Mouse (Mus musculus): ENCODE results near the gene Slc26a11. TPM values are rescaled to one million over a fixed set of nuclear protein-coding genes. Genes with fewer than 3 reads are reported as not detected.
A peak's percentile ranks its signal among the peaks of the same experiment; 100 is the strongest.

Gene Slc26a11
- polyA plus RNA-seq, 1 experiment = 9.6 TPM

DNA sequence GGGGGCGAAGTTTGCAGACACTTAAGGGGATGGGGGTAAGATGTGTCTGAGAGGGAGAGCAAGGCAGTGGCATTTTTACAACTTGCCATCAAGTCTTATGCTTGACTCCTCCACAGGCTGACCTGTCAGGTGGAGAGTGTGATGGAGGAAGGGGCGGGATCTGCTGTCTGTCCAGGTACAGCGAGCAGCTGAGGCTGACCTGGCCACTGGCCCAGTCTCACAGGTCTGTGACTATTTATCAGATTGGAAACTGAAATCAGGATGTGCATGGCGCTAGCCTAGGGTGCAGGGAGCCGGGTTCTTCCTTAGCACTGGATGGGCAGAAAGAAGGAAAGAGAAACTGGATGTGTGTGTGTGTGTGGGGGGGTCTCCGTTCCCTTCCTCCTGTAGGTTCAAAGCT is 38.9 kb downstream of the Slc26a11 start:
- Histone ChIP-seq H3K4me3 (ENCODE audit: insufficient read depth, low read length) (no peak overlapping the region), H3K27ac (ENCODE audit: insufficient read depth, low read length) (no peak overlapping the region), H3K4me1 (ENCODE audit: control insufficient read depth, insufficient read depth, low read length) (no peaks in the 10 kb centered on the region)
- TF ChIP-seq POLR2A (IDR thresholded peaks at IDR 0.05; ENCODE audit: extremely low read depth, insufficient read depth, low read length) (no peak), CTCF (IDR thresholded peaks at IDR 0.05; ENCODE audit: extremely low read depth, insufficient read depth, low read length) (no peak)

DNA sequence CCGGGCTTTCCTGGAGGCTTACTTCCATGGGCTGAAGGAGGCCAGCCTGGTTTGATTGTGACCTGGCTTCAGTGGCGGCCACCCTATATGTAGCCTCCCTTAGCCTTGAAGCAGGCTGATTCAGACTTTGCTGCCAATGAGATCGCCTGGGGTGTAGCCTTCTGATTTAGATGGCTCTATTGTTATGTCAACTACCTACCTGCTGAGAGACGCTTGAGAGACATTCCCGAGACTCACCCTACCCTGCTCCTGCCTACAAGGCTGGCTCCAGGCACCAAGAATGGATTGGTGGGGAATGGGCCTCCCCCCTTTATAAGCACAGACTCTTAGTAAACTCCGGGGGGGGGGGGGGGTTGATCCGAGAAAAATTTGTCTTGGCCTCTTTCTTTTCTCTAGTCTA is 40.0 kb downstream of the Slc26a11 start:
- no peaks in the 10 kb centered on the region for H3K4me1 ChIP-seq (ENCODE audit: control insufficient read depth, insufficient read depth, low read length)
- TF ChIP-seq CTCF (IDR thresholded peaks at IDR 0.05; ENCODE audit: extremely low read depth, insufficient read depth, low read length) = no peak
- no peak for TF ChIP-seq POLR2A (IDR thresholded peaks at IDR 0.05; ENCODE audit: extremely low read depth, insufficient read depth, low read length)
- H3K4me3 ChIP-seq (ENCODE audit: insufficient read depth, low read length) = no peak overlapping the region
- no peak overlapping the region for H3K27ac ChIP-seq (ENCODE audit: insufficient read depth, low read length)

GRCm38 (mm10) chr11:119395931-119396330 is 40.6 kb downstream of the Slc26a11 start:
- H3K27ac ChIP-seq (ENCODE audit: insufficient read depth, low read length) = no peak overlapping the region
- no peak overlapping the region for H3K4me3 ChIP-seq (ENCODE audit: insufficient read depth, low read length)
- H3K4me1 ChIP-seq (ENCODE audit: control insufficient read depth, insufficient read depth, low read length) = no peaks in the 10 kb centered on the region
- TF ChIP-seq CTCF (IDR thresholded peaks at IDR 0.05; ENCODE audit: extremely low read depth, insufficient read depth, low read length) (no peak), POLR2A (IDR thresholded peaks at IDR 0.05; ENCODE audit: extremely low read depth, insufficient read depth, low read length) (no peak)

DNA sequence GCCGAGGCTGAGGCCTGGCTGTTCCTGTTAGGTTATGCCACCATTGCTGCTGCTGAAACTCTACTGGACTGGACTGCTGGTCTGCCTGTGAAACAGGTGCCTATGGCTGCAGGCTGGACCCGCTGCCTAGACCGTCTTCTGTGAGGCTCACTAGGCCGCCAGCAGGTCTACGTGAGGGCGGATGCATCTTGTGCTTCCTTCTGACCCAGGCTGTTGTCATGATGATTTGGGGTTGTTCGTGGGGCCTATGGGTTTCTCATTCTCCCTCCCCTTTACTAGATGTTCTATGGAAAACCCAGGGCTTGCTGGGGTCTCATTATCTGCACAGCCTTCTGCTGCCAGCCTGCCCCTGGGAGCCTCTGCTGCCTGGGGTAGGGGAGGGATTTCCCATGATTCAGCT is 41.1 kb downstream of the Slc26a11 start:
- no peaks in the 10 kb centered on the region for H3K4me1 ChIP-seq (ENCODE audit: control insufficient read depth, insufficient read depth, low read length)
- TF ChIP-seq CTCF (IDR thresholded peaks at IDR 0.05; ENCODE audit: extremely low read depth, insufficient read depth, low read length) = no peak
- TF ChIP-seq POLR2A (IDR thresholded peaks at IDR 0.05; ENCODE audit: extremely low read depth, insufficient read depth, low read length) = no peak
- H3K4me3 ChIP-seq (ENCODE audit: insufficient read depth, low read length) = no peak overlapping the region
- no peak overlapping the region for H3K27ac ChIP-seq (ENCODE audit: insufficient read depth, low read length)

DNA sequence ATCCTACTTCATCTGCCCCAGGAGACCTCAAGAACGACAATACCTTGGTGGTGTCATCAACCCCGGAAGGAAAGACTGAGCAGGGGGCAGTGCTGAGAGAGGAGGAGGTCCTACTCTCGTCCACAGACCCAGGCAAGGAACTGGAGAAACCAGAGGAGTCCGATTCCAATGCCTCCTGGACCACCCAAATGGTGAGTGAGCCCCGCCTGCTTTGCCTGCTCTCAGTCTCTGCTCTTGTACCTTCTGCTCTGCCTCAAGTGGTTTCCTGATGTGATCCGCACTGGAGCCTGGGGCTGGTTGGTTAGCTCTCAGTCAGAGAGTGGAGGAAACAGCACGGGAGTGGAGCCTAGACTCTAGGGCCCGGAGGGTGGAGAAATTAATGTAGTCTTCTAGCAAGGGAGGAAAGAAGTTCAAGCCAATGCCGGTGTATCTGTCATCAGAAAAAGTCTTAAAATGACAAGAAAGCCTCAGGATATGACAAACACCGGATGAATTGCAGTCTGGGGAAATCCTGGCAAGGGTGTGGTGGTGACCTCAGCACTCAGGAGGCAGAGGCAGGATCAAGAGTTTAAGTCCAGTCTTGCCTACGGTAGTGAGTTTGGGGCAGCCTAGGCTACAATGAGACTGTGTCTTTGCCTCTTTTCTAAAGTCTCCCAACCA is 47.3 kb downstream of the Slc26a11 start:
- Histone ChIP-seq H3K27ac (ENCODE audit: insufficient read depth, low read length) (no peak overlapping the region), H3K4me3 (ENCODE audit: insufficient read depth, low read length) (no peak overlapping the region), H3K4me1 (ENCODE audit: control insufficient read depth, insufficient read depth, low read length) (no peaks in the 10 kb centered on the region)
- TF ChIP-seq POLR2A (IDR thresholded peaks at IDR 0.05; ENCODE audit: extremely low read depth, insufficient read depth, low read length) (no peak), CTCF (IDR thresholded peaks at IDR 0.05; ENCODE audit: extremely low read depth, insufficient read depth, low read length) (no peak)

- TF ChIP-seq POLR2A (IDR thresholded peaks at IDR 0.05; ENCODE audit: extremely low read depth, insufficient read depth, low read length) (no peak), CTCF (IDR thresholded peaks at IDR 0.05; ENCODE audit: extremely low read depth, insufficient read depth, low read length) (peak; percentile 62)
Observed at GRCm38 (mm10) chr11:119404627-119405026, 49.3 kb downstream of the Slc26a11 start.

DNA sequence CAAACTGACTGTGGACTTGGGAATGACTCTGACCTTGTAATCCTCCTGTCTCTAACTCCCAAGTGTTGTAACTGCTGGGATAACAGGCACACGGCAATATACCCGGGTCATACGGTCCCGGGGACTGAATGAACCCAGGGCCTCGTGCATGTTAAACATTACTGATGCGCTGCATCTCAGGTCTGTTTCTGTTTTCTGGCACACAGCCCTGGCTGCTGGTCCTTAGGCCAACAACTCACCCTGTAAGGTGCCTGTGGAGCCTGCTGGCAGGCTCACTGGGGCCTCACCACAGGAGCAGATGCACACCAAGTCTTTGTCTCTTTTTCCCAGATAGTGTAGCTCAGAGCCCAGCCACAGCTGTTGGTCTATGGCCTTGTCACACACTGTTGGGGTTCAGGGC is 52.0 kb downstream of the Slc26a11 start:
- H3K27ac ChIP-seq (ENCODE audit: insufficient read depth, low read length) = no peak overlapping the region
- no peak overlapping the region for H3K4me3 ChIP-seq (ENCODE audit: insufficient read depth, low read length)
- no peaks in the 10 kb centered on the region for H3K4me1 ChIP-seq (ENCODE audit: control insufficient read depth, insufficient read depth, low read length)
- TF ChIP-seq CTCF (IDR thresholded peaks at IDR 0.05; ENCODE audit: extremely low read depth, insufficient read depth, low read length) = no peak
- TF ChIP-seq POLR2A (IDR thresholded peaks at IDR 0.05; ENCODE audit: extremely low read depth, insufficient read depth, low read length) = no peak

More at GRCm38 (mm10) chr11:119404627-119405026, 49.3 kb downstream of the Slc26a11 start:
- Histone ChIP-seq H3K27ac (ENCODE audit: insufficient read depth, low read length) (no peak overlapping the region), H3K4me3 (ENCODE audit: insufficient read depth, low read length) (no peak overlapping the region), H3K4me1 (ENCODE audit: control insufficient read depth, insufficient read depth, low read length) (no peaks in the 10 kb centered on the region)

DNA sequence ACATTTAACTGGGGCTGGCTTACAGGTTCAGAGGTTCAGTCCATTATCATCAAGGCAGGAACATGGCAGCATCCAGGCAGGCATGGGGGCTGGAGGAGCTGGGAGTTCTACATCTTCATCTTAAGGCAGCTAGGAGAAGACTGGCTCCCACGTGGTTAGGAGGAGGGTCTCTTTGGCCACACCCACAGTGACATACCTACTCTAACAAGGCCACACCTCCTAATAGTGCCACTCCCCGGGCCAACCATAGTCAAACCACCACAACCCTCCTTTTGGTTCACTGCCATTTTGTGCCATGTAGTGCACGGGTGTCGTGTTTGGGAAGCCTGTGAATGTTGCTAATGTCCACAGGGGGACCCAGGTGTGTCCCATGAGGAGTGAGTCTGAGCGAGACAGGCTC is 52.6 kb downstream of the Slc26a11 start:
- TF ChIP-seq CTCF (IDR thresholded peaks at IDR 0.05; ENCODE audit: extremely low read depth, insufficient read depth, low read length) (no peak), POLR2A (IDR thresholded peaks at IDR 0.05; ENCODE audit: extremely low read depth, insufficient read depth, low read length) (no peak)
- Histone ChIP-seq H3K4me1 (ENCODE audit: control insufficient read depth, insufficient read depth, low read length) (no peaks in the 10 kb centered on the region), H3K27ac (ENCODE audit: insufficient read depth, low read length) (no peak overlapping the region)

DNA sequence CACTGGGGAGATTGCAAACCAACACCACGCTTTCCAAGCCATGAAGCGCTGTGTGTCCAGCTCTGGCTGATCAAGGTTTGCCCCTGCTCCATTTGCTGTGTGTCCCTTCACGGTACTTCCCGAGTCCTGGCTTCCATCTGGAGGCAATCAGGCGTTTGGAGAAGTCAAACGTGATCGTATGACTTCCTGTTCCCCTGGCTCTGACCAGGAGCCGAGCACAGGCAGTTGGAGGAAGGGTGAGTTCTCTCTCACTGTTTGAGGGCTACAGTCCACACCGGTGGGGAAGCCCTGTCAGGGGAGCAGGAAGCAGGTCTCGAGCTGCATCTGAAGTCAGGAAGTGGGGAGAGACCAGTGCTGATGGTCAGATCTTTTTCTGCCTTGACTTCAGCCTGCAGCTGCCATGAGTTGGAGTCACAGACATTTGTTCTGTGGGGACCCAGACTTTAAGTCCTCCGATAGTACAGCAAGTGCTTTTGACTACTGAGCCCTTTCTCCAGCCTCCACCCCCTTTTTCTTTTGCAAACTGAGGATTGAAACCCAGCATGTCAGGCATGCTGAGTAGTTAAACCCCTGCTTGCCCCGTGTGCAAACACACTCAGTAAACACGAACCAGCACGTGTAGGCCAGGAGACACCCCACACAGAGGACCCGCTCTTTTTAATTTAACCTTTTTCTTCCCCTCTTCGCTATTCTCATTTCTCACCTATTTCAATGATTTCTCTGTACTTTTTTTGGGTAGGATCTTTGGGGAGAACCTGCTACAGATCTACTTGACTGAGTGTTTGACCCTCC is 64.2 kb downstream of the Slc26a11 start:
- no peak for TF ChIP-seq CTCF (IDR thresholded peaks at IDR 0.05; ENCODE audit: extremely low read depth, insufficient read depth, low read length)
- TF ChIP-seq POLR2A (IDR thresholded peaks at IDR 0.05; ENCODE audit: extremely low read depth, insufficient read depth, low read length) = no peak
- no peak overlapping the region for H3K4me3 ChIP-seq (ENCODE audit: insufficient read depth, low read length)
- H3K27ac ChIP-seq (ENCODE audit: insufficient read depth, low read length) = no peak overlapping the region
- H3K4me1 ChIP-seq (ENCODE audit: control insufficient read depth, insufficient read depth, low read length) = no peaks in the 10 kb centered on the region

More for the DNA sequence above, 52.6 kb downstream of the Slc26a11 start:
- H3K4me3 ChIP-seq (ENCODE audit: insufficient read depth, low read length) = no peak overlapping the region

DNA sequence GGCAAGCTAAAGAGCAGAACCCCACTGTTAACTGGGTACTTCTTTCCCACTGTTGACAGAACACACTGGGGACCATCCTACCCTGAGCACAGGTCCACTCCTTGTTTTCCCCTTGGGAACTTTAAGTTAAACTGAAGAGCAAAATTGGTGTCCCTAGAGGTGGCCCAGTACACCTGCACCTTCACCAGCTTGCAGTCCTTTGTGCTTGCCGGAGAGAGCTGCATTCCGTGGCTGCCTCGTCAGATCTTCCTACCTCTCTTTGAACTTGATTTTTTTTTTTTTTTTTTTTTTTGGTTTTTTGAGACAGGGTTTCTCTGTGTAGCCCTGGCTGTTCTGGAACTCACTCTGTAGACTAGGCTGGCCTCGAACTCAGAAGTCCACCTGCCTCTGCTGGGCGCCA is 65.1 kb downstream of the Slc26a11 start:
- Histone ChIP-seq H3K4me1 (ENCODE audit: control insufficient read depth, insufficient read depth, low read length) (no peaks in the 10 kb centered on the region), H3K27ac (ENCODE audit: insufficient read depth, low read length) (no peak overlapping the region), H3K4me3 (ENCODE audit: insufficient read depth, low read length) (no peak overlapping the region)
- TF ChIP-seq CTCF (IDR thresholded peaks at IDR 0.05; ENCODE audit: extremely low read depth, insufficient read depth, low read length) (no peak), POLR2A (IDR thresholded peaks at IDR 0.05; ENCODE audit: extremely low read depth, insufficient read depth, low read length) (no peak)

All from cortical plate, adult 2 months (tissue).